Mouse (Mus musculus): Measurements from ENCODE around the gene Wrb. TPM values are rescaled to one million over a fixed set of nuclear protein-coding genes. Genes with fewer than 3 reads are reported as not detected.
A peak's percentile ranks its signal among the peaks of the same experiment; 100 is the strongest.

Wrb gene
- polyA plus RNA-seq, 1 experiment: 23.2 TPM

- Histone ChIP-seq H3K4me3 (ENCODE audit: low read depth, low read length) (no peak overlapping the region), H3K4me1 (ENCODE audit: control insufficient read depth, insufficient read depth, low read length) (no peaks in the 10 kb centered on the region), H3K27me3 (ENCODE audit: control insufficient read depth, insufficient read depth, low read length, poor library complexity, severe bottlenecking) (no peaks in the 10 kb centered on the region), H3K9me3 (replicated peaks; ENCODE audit: control insufficient read depth, insufficient read depth, low read length, poor library complexity, severe bottlenecking) (no peaks in the 10 kb centered on the region), H3K36me3 (ENCODE audit: control insufficient read depth, insufficient read depth, low read length, poor library complexity, severe bottlenecking) (no peaks in the 10 kb centered on the region), H3K27ac (ENCODE audit: insufficient read depth, low read length) (no peak overlapping the region), H3K9ac (ENCODE audit: low read depth, poor library complexity, severe bottlenecking) (no peak overlapping the region)
- TF ChIP-seq CTCF (IDR thresholded peaks at IDR 0.05; ENCODE audit: low read depth, low read length): peak; percentile 30
- TF ChIP-seq EP300 (IDR thresholded peaks at IDR 0.05; ENCODE audit: insufficient read depth, low read depth, low read length): no peak
Measured at GRCm38 (mm10) chr16:96112769-96113168, 32.4 kb upstream of the Wrb start.

- Histone ChIP-seq H3K27ac (ENCODE audit: insufficient read depth, low read length) (no peak overlapping the region), H3K4me3 (ENCODE audit: low read depth, low read length) (no peak overlapping the region), H3K9ac (ENCODE audit: low read depth, poor library complexity, severe bottlenecking) (no peak overlapping the region; the same call in 1 of the 2 replicates), H3K27me3 (ENCODE audit: control insufficient read depth, insufficient read depth, low read length, poor library complexity, severe bottlenecking) (no peaks in the 10 kb centered on the region), H3K4me1 (ENCODE audit: control insufficient read depth, insufficient read depth, low read length) (no peaks in the 10 kb centered on the region), H3K36me3 (ENCODE audit: control insufficient read depth, insufficient read depth, low read length, poor library complexity, severe bottlenecking) (no peaks in the 10 kb centered on the region), H3K9me3 (replicated peaks; ENCODE audit: control insufficient read depth, insufficient read depth, low read length, poor library complexity, severe bottlenecking) (no peaks in the 10 kb centered on the region)
- TF ChIP-seq POLR2A (IDR thresholded peaks at IDR 0.05; ENCODE audit: insufficient read depth, low read length) (no peak), EP300 (IDR thresholded peaks at IDR 0.05; ENCODE audit: insufficient read depth, low read depth, low read length) (no peak), CTCF (IDR thresholded peaks at IDR 0.05; ENCODE audit: low read depth, low read length) (no peak)
Measured at GRCm38 (mm10) chr16:96114729-96115128, 30.5 kb upstream of the Wrb start.

- Histone ChIP-seq H3K27me3 (ENCODE audit: control insufficient read depth, insufficient read depth, low read length, poor library complexity, severe bottlenecking) (no peaks in the 10 kb centered on the region), H3K36me3 (ENCODE audit: control insufficient read depth, insufficient read depth, low read length, poor library complexity, severe bottlenecking) (peaks cover 31% of the 10 kb centered on the region), H3K27ac (ENCODE audit: insufficient read depth, low read length) (no peak overlapping the region), H3K9me3 (replicated peaks; ENCODE audit: control insufficient read depth, insufficient read depth, low read length, poor library complexity, severe bottlenecking) (no peaks in the 10 kb centered on the region), H3K4me3 (ENCODE audit: low read depth, low read length) (no peak overlapping the region), H3K4me1 (ENCODE audit: control insufficient read depth, insufficient read depth, low read length) (no peaks in the 10 kb centered on the region), H3K9ac (ENCODE audit: low read depth, poor library complexity, severe bottlenecking) (no peak overlapping the region)
- no peak for TF ChIP-seq POLR2A (IDR thresholded peaks at IDR 0.05; ENCODE audit: insufficient read depth, low read length)
- TF ChIP-seq EP300 (IDR thresholded peaks at IDR 0.05; ENCODE audit: insufficient read depth, low read depth, low read length): no peak
- no peak for TF ChIP-seq CTCF (IDR thresholded peaks at IDR 0.05; ENCODE audit: low read depth, low read length)
Measured at GRCm38 (mm10) chr16:96120022-96120623, 25.1 kb upstream of the Wrb start.

GRCm38 (mm10) chr16:96126684-96127171 is 18.5 kb upstream of the Wrb start:
- H3K36me3 ChIP-seq (ENCODE audit: control insufficient read depth, insufficient read depth, low read length, poor library complexity, severe bottlenecking): peaks cover 39% of the 10 kb centered on the region
- TF ChIP-seq CTCF (IDR thresholded peaks at IDR 0.05; ENCODE audit: low read depth, low read length): no peak

GRCm38 (mm10) chr16:96127288-96127656 is 17.9 kb upstream of the Wrb start:
- peak overlapping the region; percentile 25; the same call in 1 of the 2 replicates for H3K27ac ChIP-seq (ENCODE audit: insufficient read depth, low read length)
- peak overlapping the region; percentile 78 for H3K4me3 ChIP-seq (ENCODE audit: low read depth, low read length)
- TF ChIP-seq EP300 (IDR thresholded peaks at IDR 0.05; ENCODE audit: insufficient read depth, low read depth, low read length): no peak
- no peak for TF ChIP-seq CTCF (IDR thresholded peaks at IDR 0.05; ENCODE audit: low read depth, low read length)
- no peak for TF ChIP-seq POLR2A (IDR thresholded peaks at IDR 0.05; ENCODE audit: insufficient read depth, low read length)
- peak overlapping the region; percentile 98 for H3K9ac ChIP-seq (ENCODE audit: low read depth, poor library complexity, severe bottlenecking)
- no peaks in the 10 kb centered on the region for H3K27me3 ChIP-seq (ENCODE audit: control insufficient read depth, insufficient read depth, low read length, poor library complexity, severe bottlenecking)
- H3K9me3 ChIP-seq (replicated peaks; ENCODE audit: control insufficient read depth, insufficient read depth, low read length, poor library complexity, severe bottlenecking): no peaks in the 10 kb centered on the region
- H3K36me3 ChIP-seq (ENCODE audit: control insufficient read depth, insufficient read depth, low read length, poor library complexity, severe bottlenecking): peaks cover 37% of the 10 kb centered on the region
- H3K4me1 ChIP-seq (ENCODE audit: control insufficient read depth, insufficient read depth, low read length): peaks cover 2% of the 10 kb centered on the region

More at GRCm38 (mm10) chr16:96126684-96127171, 18.5 kb upstream of the Wrb start:
- Histone ChIP-seq H3K4me1 (ENCODE audit: control insufficient read depth, insufficient read depth, low read length) (peaks cover 2% of the 10 kb centered on the region), H3K27me3 (ENCODE audit: control insufficient read depth, insufficient read depth, low read length, poor library complexity, severe bottlenecking) (no peaks in the 10 kb centered on the region), H3K27ac (ENCODE audit: insufficient read depth, low read length) (peak overlapping the region; percentile 25; the same call in 1 of the 2 replicates), H3K9ac (ENCODE audit: low read depth, poor library complexity, severe bottlenecking) (peak overlapping the region; percentile 98), H3K4me3 (ENCODE audit: low read depth, low read length) (peak overlapping the region; percentile 78), H3K9me3 (replicated peaks; ENCODE audit: control insufficient read depth, insufficient read depth, low read length, poor library complexity, severe bottlenecking) (no peaks in the 10 kb centered on the region)

- H3K36me3 ChIP-seq (ENCODE audit: control insufficient read depth, insufficient read depth, low read length, poor library complexity, severe bottlenecking): peaks cover 32% of the 10 kb centered on the region
- H3K4me3 ChIP-seq (ENCODE audit: low read depth, low read length): peak within 1 kb of the TSS; percentile 78
- H3K27me3 ChIP-seq (ENCODE audit: control insufficient read depth, insufficient read depth, low read length, poor library complexity, severe bottlenecking): no peaks in the 10 kb centered on the region
- peaks cover 2% of the 10 kb centered on the region for H3K4me1 ChIP-seq (ENCODE audit: control insufficient read depth, insufficient read depth, low read length)
- TF ChIP-seq POLR2A (IDR thresholded peaks at IDR 0.05; ENCODE audit: insufficient read depth, low read length) (peak; percentile 95), EP300 (IDR thresholded peaks at IDR 0.05; ENCODE audit: insufficient read depth, low read depth, low read length) (no peak)
- H3K9me3 ChIP-seq (replicated peaks; ENCODE audit: control insufficient read depth, insufficient read depth, low read length, poor library complexity, severe bottlenecking): no peaks in the 10 kb centered on the region
- H3K9ac ChIP-seq (ENCODE audit: low read depth, poor library complexity, severe bottlenecking): peak within 1 kb of the TSS; percentile 98
- H3K27ac ChIP-seq (ENCODE audit: insufficient read depth, low read length): peak within 1 kb of the TSS; percentile 25; the same call in 1 of the 2 replicates
Measured at GRCm38 (mm10) chr16:96127657-96128344, 17.4 kb upstream of the Wrb start, which contains the start of gene Hmgn1. Hmgn1 (minus strand) TSS chr16:96127729.
